ENCODE assay signal across 27 mouse cellular contexts in the genomic region with DNA sequence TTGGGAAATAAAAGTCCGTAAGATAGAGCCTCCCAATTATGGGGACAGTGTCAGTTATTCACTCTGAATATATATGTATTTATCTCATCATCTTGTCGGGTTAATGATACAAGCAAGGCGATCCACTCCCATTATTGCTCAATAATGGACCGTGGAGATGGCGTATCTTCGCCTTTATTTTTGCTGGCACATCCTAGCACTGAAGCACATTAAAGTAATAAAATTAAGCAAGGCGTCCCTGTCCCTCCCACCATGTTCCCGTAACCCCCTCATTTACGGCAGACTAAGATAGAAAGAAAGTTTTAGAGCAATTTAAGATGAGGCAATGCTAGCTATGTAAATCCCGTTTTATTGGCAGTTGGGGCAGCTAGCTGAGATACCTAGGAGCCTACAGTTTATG. TPM values are rescaled to one million over a fixed set of nuclear protein-coding genes. Genes with fewer than 3 reads are reported as not detected.
DNase-seq lines count a peak whose midpoint lies in the region; ATAC-seq and TF ChIP-seq lines count a peak whose summit lies in the region.
"Had no signal": no experiment of that assay in that cellular context is flagged by ENCODE, and none has a peak within 500 bp of the region (broad histone marks: within the 10 kb centered on the region; RNA-seq: fewer than 3 reads in every experiment).

No protein-coding gene starts in this region.

- no peaks in the 10 kb centered on the region for H3K9me3 ChIP-seq in forebrain, embryonic 14.5 days (replicated peaks; ENCODE audit: control insufficient read depth, low read length)
- peaks cover 7% of the 10 kb centered on the region; the same call in 1 of the 2 replicates for H3K9me3 ChIP-seq in forebrain, embryonic 10.5 days
- H3K9me3 ChIP-seq in intestine, embryonic 15.5 days, result no peaks in the 10 kb centered on the region
- no peaks in the 10 kb centered on the region for H3K9me3 ChIP-seq in intestine, postnatal 0 days (ENCODE audit: control insufficient read depth)
- H3K9me3 ChIP-seq: embryonic facial prominence, embryonic 13.5 days; embryonic facial prominence, embryonic 15.5 days; forebrain, embryonic 15.5 days had no signal

- no peak overlapping the region for H3K4me2 ChIP-seq in forebrain, embryonic 14.5 days (ENCODE audit: low read length)
- no peak overlapping the region for H3K4me2 ChIP-seq in intestine, embryonic 15.5 days (replicated peaks)
- no peak overlapping the region for H3K4me2 ChIP-seq in intestine, postnatal 0 days (replicated peaks; ENCODE audit: low read depth)
- H3K4me2 ChIP-seq: embryonic facial prominence, embryonic 13.5 days; embryonic facial prominence, embryonic 15.5 days; forebrain, embryonic 12.5 days; forebrain, embryonic 15.5 days had no signal

- peaks cover 7% of the 10 kb centered on the region for H3K4me1 ChIP-seq in forebrain, embryonic 14.5 days (ENCODE audit: control insufficient read depth, insufficient read depth, low read length)
- H3K4me1 ChIP-seq in forebrain, embryonic 10.5 days, result peaks cover 36% of the 10 kb centered on the region
- 0 out of 2 replicates have a peak, but pooled peaks cover 4% of the 10 kb centered on the region for H3K4me1 ChIP-seq in intestine, embryonic 15.5 days (replicated peaks)
- 0 out of 2 replicates have a peak, but pooled peaks cover 2% of the 10 kb centered on the region for H3K4me1 ChIP-seq in intestine, postnatal 0 days (replicated peaks; ENCODE audit: control insufficient read depth, insufficient read depth, low read length)
- H3K4me1 ChIP-seq: embryonic facial prominence, embryonic 15.5 days had no signal

- no peaks in the 10 kb centered on the region for H3K27me3 ChIP-seq in forebrain, embryonic 14.5 days (replicated peaks; ENCODE audit: control insufficient read depth, insufficient read depth, low read length)
- peaks cover 8% of the 10 kb centered on the region; the same call in 1 of the 2 replicates for H3K27me3 ChIP-seq in forebrain, embryonic 10.5 days (ENCODE audit: poor library complexity, severe bottlenecking)
- no peaks in the 10 kb centered on the region for H3K27me3 ChIP-seq in intestine, embryonic 15.5 days (replicated peaks)
- no peaks in the 10 kb centered on the region for H3K27me3 ChIP-seq in intestine, postnatal 0 days (replicated peaks; ENCODE audit: control insufficient read depth, insufficient read depth, low read length)
- H3K27me3 ChIP-seq: embryonic facial prominence, embryonic 13.5 days; embryonic facial prominence, embryonic 15.5 days; forebrain, embryonic 15.5 days; Patski had no signal

- WGBS in forebrain, embryonic 14.5 days, result 31% methylated on average over 10 of the region's 10 CpGs
- 76% methylated on average over 10 of the region's 10 CpGs for WGBS in forebrain, embryonic 10.5 days
- 67% methylated on average over 10 of the region's 10 CpGs for WGBS in intestine, embryonic 15.5 days
- WGBS in intestine, postnatal 0 days, result 35% methylated on average over 10 of the region's 10 CpGs

- no peak overlapping the region for H3K4me3 ChIP-seq in forebrain, embryonic 14.5 days (ENCODE audit: low read depth, low read length)
- no peak overlapping the region for H3K4me3 ChIP-seq in forebrain, embryonic 10.5 days
- no peak overlapping the region for H3K4me3 ChIP-seq in intestine, embryonic 15.5 days (replicated peaks)
- no peak overlapping the region for H3K4me3 ChIP-seq in intestine, postnatal 0 days (ENCODE audit: low read depth, low read length)
- H3K4me3 ChIP-seq: embryonic facial prominence, embryonic 13.5 days; embryonic facial prominence, embryonic 15.5 days; erythroblast, embryonic 14.5 days; forebrain, embryonic 12.5 days; forebrain, embryonic 15.5 days had no signal

- ATAC-seq in forebrain, embryonic 14.5 days, result no peak
- peak; percentile 46; the same call in 1 of the 2 replicates for ATAC-seq in intestine, embryonic 15.5 days
- peak; percentile 37; the same call in 1 of the 2 replicates for ATAC-seq in intestine, postnatal 0 days
- ATAC-seq: activated CD4-positive, CD25-positive, alpha-beta regulatory T cell, adult 4 months; CD4-positive, CD25-positive, alpha-beta regulatory T cell, adult 4 months; forebrain, embryonic 15.5 days; forebrain, postnatal 0 days; Patski had no signal

- DNase-seq in forebrain, embryonic 14.5 days (ENCODE audit: low spot score), result peak; percentile 16
- DNase-seq in forebrain, embryonic 10.5 days (ENCODE audit: extremely low spot score, low spot score), result no peak
- no peak for DNase-seq in frontal cortex, adult 2 months (ENCODE audit: extremely low spot score in 1 of 2, low spot score in 1 of 2)
- DNase-seq in kidney, adult 11 months, result no peak
- DNase-seq: adrenal gland, adult 8-10 months; adrenal gland, postnatal 14 days; adrenal gland, postnatal 36 days; B cell, adult 2 months; cerebellum, adult 11 months; cerebellum, adult 18-20 months; cerebellum, adult 8-10 months; cerebellum, adult 9-11 months; cerebellum, postnatal 14 days; cerebellum, postnatal 36 days; embryo, embryonic 11 days; forebrain, postnatal 0 days had no signal

- no peak overlapping the region for H3K27ac ChIP-seq in forebrain, embryonic 14.5 days (ENCODE audit: low read depth, low read length)
- H3K27ac ChIP-seq in forebrain, embryonic 10.5 days, result no peak overlapping the region
- H3K27ac ChIP-seq in intestine, embryonic 15.5 days, result no peak overlapping the region
- H3K27ac ChIP-seq in intestine, postnatal 0 days (ENCODE audit: low read depth, low read length), result no peak overlapping the region
- H3K27ac ChIP-seq: embryonic facial prominence, embryonic 13.5 days; embryonic facial prominence, embryonic 15.5 days; forebrain, embryonic 12.5 days; forebrain, embryonic 15.5 days had no signal

- H3K36me3 ChIP-seq in forebrain, embryonic 14.5 days (ENCODE audit: control insufficient read depth, insufficient read depth, low read length), result no peaks in the 10 kb centered on the region
- H3K36me3 ChIP-seq in forebrain, embryonic 10.5 days (replicated peaks), result no peaks in the 10 kb centered on the region; the same call in 1 of the 2 replicates
- H3K36me3 ChIP-seq in intestine, embryonic 15.5 days, result peaks cover 9% of the 10 kb centered on the region; the same call in 1 of the 2 replicates
- peaks cover 23% of the 10 kb centered on the region for H3K36me3 ChIP-seq in intestine, postnatal 0 days (ENCODE audit: control insufficient read depth, insufficient read depth)
- H3K36me3 ChIP-seq: embryonic facial prominence, embryonic 13.5 days; embryonic facial prominence, embryonic 15.5 days; forebrain, embryonic 12.5 days; forebrain, embryonic 15.5 days; G1E had no signal

- no peak overlapping the region for H3K9ac ChIP-seq in forebrain, embryonic 14.5 days (ENCODE audit: low read length)
- H3K9ac ChIP-seq in intestine, embryonic 15.5 days, result no peak overlapping the region
- H3K9ac ChIP-seq in intestine, postnatal 0 days (ENCODE audit: low read depth, low read length), result no peak overlapping the region
- H3K9ac ChIP-seq: embryonic facial prominence, embryonic 13.5 days; embryonic facial prominence, embryonic 15.5 days; forebrain, embryonic 12.5 days; forebrain, embryonic 15.5 days; forebrain, postnatal 0 days had no signal

- TF ChIP-seq CTCF in intestine, postnatal 0 days (IDR thresholded peaks at IDR 0.05; ENCODE audit: low read depth), result no peak

RNA-seq across cellular contexts. Expression of a gene that starts 40.4 kb away (rescaled TPM):
- 3.0 and 4.6 TPM in 2 replicates for polyA plus RNA-seq in forebrain, embryonic 14.5 days (2014; fragmentation: Nextera tagmentation; extraction: Ambion mirVana)
- polyA plus RNA-seq in forebrain, embryonic 10.5 days (2016; fragmentation: Nextera tagmentation; extraction: Ambion mirVana), result 4.8 and 5.2 TPM in 2 replicates
- polyA plus RNA-seq in intestine, embryonic 15.5 days (2015; fragmentation: Nextera tagmentation; extraction: Ambion mirVana), result 80.6 and 81.8 TPM in 2 replicates
- polyA plus RNA-seq in intestine, postnatal 0 days (2015; fragmentation: Nextera tagmentation; extraction: Ambion mirVana), result 70.7 and 77.8 TPM in 2 replicates
- polyA plus RNA-seq in frontal cortex, adult 2 months (2012; rRNA removed), result 0.67 and 0.82 TPM in 2 replicates
- polyA plus RNA-seq: activated CD4-positive, CD25-positive, alpha-beta regulatory T cell, adult 4 months; CD4-positive, CD25-positive, alpha-beta regulatory T cell, adult 4 months; erythroblast, embryonic 14.5 days had no signal

RNA-seq across cellular contexts. Expression of a gene that starts 55.3 kb away (rescaled TPM):
- 46.3 and 49.0 TPM in 2 replicates for polyA plus RNA-seq in forebrain, embryonic 14.5 days (2014; fragmentation: Nextera tagmentation; extraction: Ambion mirVana)
- polyA plus RNA-seq in forebrain, embryonic 10.5 days (2016; fragmentation: Nextera tagmentation; extraction: Ambion mirVana), result 34.4 and 34.7 TPM in 2 replicates
- 23.5 and 24.0 TPM in 2 replicates for polyA plus RNA-seq in intestine, embryonic 15.5 days (2015; fragmentation: Nextera tagmentation; extraction: Ambion mirVana)
- polyA plus RNA-seq in intestine, postnatal 0 days (2015; fragmentation: Nextera tagmentation; extraction: Ambion mirVana), result 52.0 and 86.5 TPM in 2 replicates
- polyA plus RNA-seq in frontal cortex, adult 2 months (2012; rRNA removed), result 44.2 and 45.5 TPM in 2 replicates

Comparison
In these comparisons a context has a peak if more than half of its experiments do, and no peak if none do; other contexts are left out.
1. RNA of a gene that starts 40.4 kb away (polyA plus RNA-seq): 80.6 to 81.8 TPM in intestine, embryonic 15.5 days and 70.7 to 77.8 TPM in intestine, postnatal 0 days; 4.8 to 5.2 TPM in forebrain, embryonic 10.5 days, 3.0 to 4.6 TPM in forebrain, embryonic 14.5 days and 0.67 to 0.82 TPM in frontal cortex, adult 2 months; every median in the first group is over 10 times any median in the second.